Mouse (Mus musculus): ENCODE measurements around the gene Ankrd52.

Gene Ankrd52

GRCm38 (mm10) chr10:128438675-128439279 lies 61.9 kb downstream of the Ankrd52 start:
- DNase-seq (ENCODE audit: extremely low spot score): no peak

- no peak for DNase-seq (ENCODE audit: extremely low spot score)
Observed at GRCm38 (mm10) chr10:128440407-128440806, 63.5 kb downstream of the Ankrd52 start.

GRCm38 (mm10) chr10:128441324-128442119 lies 64.6 kb downstream of the Ankrd52 start:
- DNase-seq (ENCODE audit: extremely low spot score): no peak

- DNase-seq (ENCODE audit: extremely low spot score): no peak
Observed at GRCm38 (mm10) chr10:128442718-128443117, 65.8 kb downstream of the Ankrd52 start.

GRCm38 (mm10) chr10:128444354-128444753 lies 67.4 kb downstream of the Ankrd52 start:
- no peak for DNase-seq (ENCODE audit: extremely low spot score)

GRCm38 (mm10) chr10:128445407-128445806 lies 68.5 kb downstream of the Ankrd52 start:
- DNase-seq (ENCODE audit: extremely low spot score): no peak

GRCm38 (mm10) chr10:128451014-128451413 lies 74.1 kb downstream of the Ankrd52 start:
- no peak for DNase-seq (ENCODE audit: extremely low spot score)

GRCm38 (mm10) chr10:128454471-128454870 lies 77.6 kb downstream of the Ankrd52 start:
- no peak for DNase-seq (ENCODE audit: extremely low spot score)

- peak; percentile 78 for DNase-seq (ENCODE audit: extremely low spot score)
Observed at GRCm38 (mm10) chr10:128455280-128455679, 78.4 kb downstream of the Ankrd52 start.

GRCm38 (mm10) chr10:128457676-128458075 lies 80.8 kb downstream of the Ankrd52 start:
- DNase-seq (ENCODE audit: extremely low spot score): no peak

Measured in embryo, embryonic 9.5 days (tissue).